Mouse (Mus musculus) brain, embryonic 14.5 days (tissue): ENCODE results near the gene 1700029H14Rik. TPM values are rescaled to one million over a fixed set of nuclear protein-coding genes. Genes with fewer than 3 reads are reported as not detected.

Experiments used
- DNase-seq: peaks from one replicate; pipeline ENCODE4 v3.0.0-alpha.2; 2011; ENCODE audit warnings: low read depth
- CTCF ChIP-seq: fragments of 200-500 bp; IDR thresholded peaks from 2 replicates; pipeline ENCODE4 v1.5.1; 2012; ENCODE audit warnings: inconsistent platforms, mild to moderate bottlenecking, moderate library complexity, borderline replicate concordance; ENCODE audit not compliant: insufficient read depth, insufficient read length; ENCODE audit errors: extremely low read depth
- POLR2A ChIP-seq: fragments of 200-500 bp; IDR thresholded peaks from 2 replicates; pipeline ENCODE4 v1.6.1; 2012; ENCODE audit warnings: mild to moderate bottlenecking, inconsistent platforms, borderline replicate concordance; ENCODE audit not compliant: poor library complexity, insufficient read depth, insufficient read length, severe bottlenecking; ENCODE audit errors: extremely low read depth
- polyA plus RNA-seq: library from polyadenylated mRNA; depleted of rRNA; stranded (reverse); fragments of >200 nt; gene quantifications from 2 replicates; pipeline ENCODE4 v1.2.3, GENCODE M21; 2012

Gene 1700029H14Rik
- polyA plus RNA-seq, 1 experiment, result not detected

- no peak for DNase-seq
- TF ChIP-seq POLR2A, result no peak
These were observed 31.1 kb upstream of the 1700029H14Rik start for GRCm38 (mm10) chr8:13593340-13593739.

- no peak for DNase-seq
- TF ChIP-seq CTCF (no peak), POLR2A (no peak)
These were observed 29.0 kb upstream of the 1700029H14Rik start for GRCm38 (mm10) chr8:13591246-13591645.

- TF ChIP-seq CTCF (no peak), POLR2A (no peak)
- no peak for DNase-seq
These were observed 26.8 kb upstream of the 1700029H14Rik start for GRCm38 (mm10) chr8:13589071-13589470.

GRCm38 (mm10) chr8:13584652-13585051, 22.4 kb upstream of the 1700029H14Rik start:
- no peak for DNase-seq
- TF ChIP-seq POLR2A (no peak), CTCF (no peak)

- TF ChIP-seq CTCF (no peak), POLR2A (no peak)
- no peak for DNase-seq
These were observed 15.6 kb upstream of the 1700029H14Rik start for GRCm38 (mm10) chr8:13577869-13578268.

GRCm38 (mm10) chr8:13571999-13572398, 9.7 kb upstream of the 1700029H14Rik start:
- TF ChIP-seq POLR2A (no peak), CTCF (no peak)
- DNase-seq, result no peak

GRCm38 (mm10) chr8:13557526-13557925, 4.7 kb downstream of the 1700029H14Rik start:
- DNase-seq, result no peak
- no peak for TF ChIP-seq POLR2A
- no peak for TF ChIP-seq CTCF

GRCm38 (mm10) chr8:13551574-13551830, 10.8 kb downstream of the 1700029H14Rik start:
- no peak for DNase-seq
- TF ChIP-seq CTCF, result no peak
- no peak for TF ChIP-seq POLR2A

GRCm38 (mm10) chr8:13550718-13551573, 11.3 kb downstream of the 1700029H14Rik start:
- peak; percentile 96 for DNase-seq
- TF ChIP-seq CTCF, result peak; percentile 89
- no peak for TF ChIP-seq POLR2A

GRCm38 (mm10) chr8:13548831-13549230, 13.4 kb downstream of the 1700029H14Rik start:
- DNase-seq, result peak; percentile 28
- TF ChIP-seq POLR2A (no peak), CTCF (no peak)

GRCm38 (mm10) chr8:13548235-13548634, 14.0 kb downstream of the 1700029H14Rik start:
- TF ChIP-seq CTCF, result peak; percentile 46; the same call in 1 of the 2 replicates
- TF ChIP-seq POLR2A, result no peak
- peak; percentile 21 for DNase-seq

- DNase-seq, result no peak
- TF ChIP-seq CTCF, result no peak
- TF ChIP-seq POLR2A, result no peak
These were observed 15.8 kb downstream of the 1700029H14Rik start for GRCm38 (mm10) chr8:13546421-13546820.

GRCm38 (mm10) chr8:13541526-13541925, 20.7 kb downstream of the 1700029H14Rik start:
- DNase-seq, result no peak

GRCm38 (mm10) chr8:13540122-13540521, 22.1 kb downstream of the 1700029H14Rik start:
- no peak for DNase-seq
- TF ChIP-seq POLR2A, result no peak
- no peak for TF ChIP-seq CTCF

More at GRCm38 (mm10) chr8:13541526-13541925, 20.7 kb downstream of the 1700029H14Rik start:
- TF ChIP-seq CTCF (no peak), POLR2A (no peak)
